Mouse (Mus musculus) lung, postnatal 14 days (tissue): ENCODE data around the gene Ttc7b.

ENCODE experiments used
- DNase-seq: peaks from one replicate; pipeline ENCODE4 v3.0.0; 2021

Ttc7b gene

DNA sequence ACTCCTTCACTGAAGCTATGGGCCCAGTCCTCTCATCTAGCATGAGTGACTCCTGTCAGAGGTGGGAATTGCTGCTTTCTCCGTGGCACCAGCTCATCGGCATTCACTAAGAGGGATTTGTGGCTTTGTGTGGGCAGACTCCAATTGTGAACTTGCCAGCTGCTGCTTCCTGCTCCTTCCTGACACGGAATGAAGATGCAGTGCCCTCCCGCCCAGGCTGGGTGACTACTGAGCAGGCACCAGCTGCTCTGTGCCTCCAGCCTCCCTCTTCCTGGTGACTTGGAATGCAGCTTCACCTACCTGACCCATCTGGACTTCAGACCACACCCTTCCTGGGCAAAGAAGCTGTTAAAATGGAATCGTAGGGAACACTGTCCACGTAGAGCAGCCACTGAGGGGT, 257.8 kb downstream of the Ttc7b start:
- DNase-seq, result no peak

DNA sequence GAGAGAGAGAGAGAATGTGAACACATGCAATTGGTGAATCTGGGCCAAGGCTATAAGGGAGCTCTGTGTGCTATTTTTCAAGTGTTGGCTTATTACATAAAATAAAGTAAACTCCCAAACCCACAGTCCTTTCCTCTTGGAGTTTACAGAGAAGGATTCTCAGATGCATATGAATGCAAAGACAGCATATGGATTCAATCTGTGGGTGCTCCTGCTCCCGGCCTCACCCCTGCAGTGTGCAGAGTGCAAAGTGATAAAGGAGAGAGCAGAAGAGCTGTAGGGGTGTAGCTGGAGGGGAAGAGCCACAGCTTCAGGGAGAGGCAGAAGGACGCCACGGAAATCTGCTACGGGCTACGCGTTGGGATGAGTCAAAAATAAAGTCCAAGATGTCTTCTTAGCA, 258.9 kb downstream of the Ttc7b start:
- no peak for DNase-seq

DNA sequence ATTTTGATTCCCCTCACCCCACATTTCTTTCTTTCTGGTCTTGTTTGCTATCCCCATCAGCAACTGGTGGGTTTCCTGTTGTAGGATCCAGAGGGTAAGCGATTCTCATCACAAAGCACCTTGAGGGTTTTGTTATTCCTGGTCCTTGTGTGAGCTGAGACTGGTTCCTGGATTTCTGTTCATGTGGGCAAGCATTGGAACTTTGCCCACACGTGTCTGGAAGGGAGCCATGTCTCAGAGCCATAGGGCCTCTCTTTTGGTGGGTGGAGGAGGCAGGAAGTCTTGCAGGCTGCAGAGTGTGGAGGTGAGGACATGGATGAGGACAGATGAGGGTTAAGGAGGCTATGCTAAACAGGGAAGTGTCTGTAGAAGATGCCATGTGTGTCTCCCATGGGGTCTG, 260.5 kb downstream of the Ttc7b start:
- no peak for DNase-seq

DNA sequence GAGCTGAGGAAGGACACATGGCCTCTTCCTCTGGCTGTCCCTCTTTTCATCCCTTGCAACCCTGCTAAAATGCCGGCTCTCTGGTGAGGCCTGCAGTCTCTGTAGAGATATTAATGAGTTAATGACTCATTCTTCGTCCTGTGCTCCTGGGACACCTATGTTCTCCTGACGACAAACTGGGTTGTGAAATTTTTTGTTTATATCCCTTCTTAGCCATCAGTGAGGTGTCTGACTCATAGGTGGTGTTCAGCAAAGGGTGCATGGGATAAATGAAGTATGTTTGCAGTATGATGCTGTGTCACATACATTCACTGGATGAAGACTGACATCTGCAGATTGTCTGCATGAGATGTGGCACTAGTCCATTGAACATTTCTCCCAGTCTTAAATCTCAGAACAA, 262.8 kb downstream of the Ttc7b start:
- DNase-seq, result no peak

DNA sequence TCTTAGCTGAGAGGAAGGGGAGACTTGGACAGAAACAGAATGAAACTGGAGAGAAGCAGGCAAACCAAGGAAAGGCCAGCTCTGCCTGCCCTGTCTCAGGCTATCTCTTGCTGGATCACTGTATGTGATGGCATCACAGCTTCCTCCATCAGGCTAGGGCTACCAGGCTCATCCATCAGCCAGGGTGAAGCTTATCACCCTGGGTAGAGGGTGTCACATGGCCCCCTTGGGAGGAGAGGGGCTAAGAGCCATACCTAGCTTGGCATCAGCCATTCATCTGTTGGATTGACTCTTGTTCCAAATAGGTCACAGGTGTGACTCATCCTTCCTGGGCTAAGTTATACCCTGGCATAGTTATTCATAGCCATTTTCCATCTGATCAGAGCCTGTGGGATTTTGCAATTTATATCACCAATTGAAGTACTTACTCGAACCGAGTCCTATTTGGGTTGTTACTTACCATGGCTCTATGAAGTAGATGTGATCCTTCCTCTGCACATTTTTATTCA, 265.1 kb downstream of the Ttc7b start:
- DNase-seq, result no peak

DNA sequence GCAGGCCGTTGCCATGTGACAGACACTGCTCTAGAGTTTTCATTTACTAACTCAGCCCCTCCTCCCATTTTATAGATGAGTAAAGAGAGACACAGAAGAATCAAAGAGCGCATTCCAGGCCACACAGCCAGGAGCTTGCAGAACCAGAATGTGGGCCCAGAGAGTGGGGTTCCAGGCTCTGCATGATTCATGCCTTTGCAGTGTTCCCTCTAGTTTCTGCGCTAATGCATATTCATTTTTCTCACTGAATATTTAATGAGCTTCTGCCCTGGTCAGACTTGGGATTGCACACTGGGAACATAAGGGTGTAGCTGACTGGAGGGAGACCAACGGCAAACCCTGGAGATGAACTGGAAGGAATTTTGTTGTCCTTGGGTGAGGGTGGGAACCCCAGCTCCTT, 266.2 kb downstream of the Ttc7b start:
- DNase-seq, result no peak
